Comparison of ENCODE assay signal across 8 mouse cellular contexts in the genomic region with DNA sequence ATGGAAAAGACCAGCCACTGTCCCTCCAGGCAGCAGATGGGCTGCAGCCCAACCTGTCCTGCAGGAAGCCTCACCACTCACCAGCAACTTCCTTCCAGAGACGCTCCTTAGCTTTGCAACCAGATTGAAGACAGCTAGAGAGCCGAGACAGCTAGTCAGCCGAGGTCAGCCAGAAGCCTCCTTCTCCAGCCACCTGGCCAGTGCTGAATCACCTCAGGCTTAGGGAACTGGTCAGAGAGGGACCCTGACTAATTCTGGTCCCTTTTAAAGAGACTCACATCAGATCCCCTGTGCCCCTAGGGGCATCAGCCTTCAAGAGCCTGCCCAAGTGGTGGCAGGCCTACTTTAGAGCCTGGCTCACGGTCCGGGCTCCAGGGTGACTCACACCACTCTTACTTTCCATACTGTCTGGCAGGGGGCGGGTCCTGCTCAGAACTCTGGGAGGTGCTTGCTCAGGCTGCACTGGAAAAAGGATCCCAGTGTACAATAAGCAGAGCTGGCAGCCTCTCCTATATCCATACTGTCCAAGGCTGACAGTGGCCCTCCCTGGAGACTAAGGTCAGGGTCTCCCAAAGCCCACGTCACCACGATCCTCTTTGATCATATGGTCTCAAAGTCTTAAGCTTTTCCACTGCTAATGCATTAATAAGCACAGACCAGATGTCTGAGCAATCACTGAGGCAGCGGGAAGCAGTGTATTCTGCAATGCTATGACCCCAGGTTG. TPM values are rescaled to one million over a fixed set of nuclear protein-coding genes. Genes with fewer than 3 reads are reported as not detected.
DNase-seq lines count a peak whose midpoint lies in the region; ATAC-seq and TF ChIP-seq lines count a peak whose summit lies in the region.

No protein-coding gene starts in this region.

- peak overlapping the region; percentile 55 for H3K9ac ChIP-seq in intestine, embryonic 16.5 days (ENCODE audit: low read depth, low read length)
- H3K9ac ChIP-seq in stomach, embryonic 14.5 days (replicated peaks; ENCODE audit: low read depth, low read length): no peak overlapping the region

- H3K4me3 ChIP-seq in gastrocnemius, adult 2 months: peak overlapping the region; percentile 32
- peak overlapping the region; percentile 13; the same call in 1 of the 2 replicates for H3K4me3 ChIP-seq in intestine, embryonic 16.5 days (ENCODE audit: low read length)
- H3K4me3 ChIP-seq in stomach, embryonic 14.5 days (ENCODE audit: low read depth, low read length): no peak overlapping the region

- ATAC-seq in intestine, embryonic 16.5 days: peak; percentile 45
- ATAC-seq in stomach, embryonic 14.5 days (ENCODE audit: insufficient number of reproducible peaks, insufficient read depth, low FRiP score, low read depth): peak; percentile 47; the same call in 1 of the 2 replicates

- H3K36me3 ChIP-seq in intestine, embryonic 16.5 days (ENCODE audit: control insufficient read depth, insufficient read depth, low read length): no peaks in the 10 kb centered on the region
- H3K36me3 ChIP-seq in stomach, embryonic 14.5 days (ENCODE audit: control insufficient read depth, insufficient read depth, low read length): peaks cover 10% of the 10 kb centered on the region

- H3K4me2 ChIP-seq in intestine, embryonic 16.5 days (ENCODE audit: low read depth, low read length): peak overlapping the region; percentile 41
- H3K4me2 ChIP-seq in stomach, embryonic 14.5 days (replicated peaks; ENCODE audit: low read depth, low read length): peak overlapping the region; percentile 11

- peaks cover 76% of the 10 kb centered on the region for H3K4me1 ChIP-seq in intestine, embryonic 16.5 days (ENCODE audit: control insufficient read depth, insufficient read depth, low read length)
- peaks cover 88% of the 10 kb centered on the region for H3K4me1 ChIP-seq in stomach, embryonic 14.5 days (ENCODE audit: control insufficient read depth, insufficient read depth, low read length)

- no peaks in the 10 kb centered on the region for H3K9me3 ChIP-seq in intestine, embryonic 16.5 days (ENCODE audit: control insufficient read depth, low read length)
- H3K9me3 ChIP-seq in stomach, embryonic 14.5 days (ENCODE audit: control insufficient read depth, low read depth, low read length): no peaks in the 10 kb centered on the region

- WGBS in intestine, embryonic 16.5 days: 20% methylated on average over 9 of the region's 9 CpGs
- whole genome bisulfite sequencing in stomach, embryonic 14.5 days: 19% methylated on average over 9 of the region's 9 CpGs

- intact Hi-C loops in gastrocnemius, adult 2 months (cut with DNase I): no loop called here
- intact Hi-C loops in left cerebral cortex, postnatal 25 days (cut with DNase I): no loop called here

- no peaks in the 10 kb centered on the region for H3K27me3 ChIP-seq in intestine, embryonic 16.5 days (replicated peaks; ENCODE audit: control insufficient read depth, insufficient read depth, low read length)
- H3K27me3 ChIP-seq in stomach, embryonic 14.5 days (ENCODE audit: control insufficient read depth, insufficient read depth, low read length): no peaks in the 10 kb centered on the region

- no peak for TF ChIP-seq CTCF in gastrocnemius, adult 2 months (IDR thresholded peaks at IDR 0.05)

- no peak for DNase-seq in gastrocnemius, adult 2 months
- no peak for DNase-seq in gastrocnemius, postnatal 10 days
- DNase-seq in 3134 (ENCODE audit: extremely low read depth, insufficient read length, low spot score): peak; percentile 78
- DNase-seq in adrenal gland, postnatal 10 days: peak; percentile 78
- DNase-seq in spleen, postnatal 14 days (ENCODE audit: low spot score in 2 of 2): no peak
- no peak for DNase-seq in left cerebral cortex, postnatal 25 days (ENCODE audit: low spot score in 2 of 2)

- H3K27ac ChIP-seq in gastrocnemius, adult 2 months: peak overlapping the region; percentile 98
- H3K27ac ChIP-seq in intestine, embryonic 16.5 days (ENCODE audit: low read length): peak overlapping the region; percentile 72
- H3K27ac ChIP-seq in stomach, embryonic 14.5 days (ENCODE audit: low read length): peak overlapping the region; percentile 74

RNA-seq across cellular contexts. Expression of a gene that starts 5.9 kb away (rescaled TPM):
- total RNA-seq in gastrocnemius, adult 2 months (2021): 10 to 100 TPM; 37.4 to 57.4 TPM
- 100 to 1,000 TPM; 117 to 155 TPM for total RNA-seq in gastrocnemius, postnatal 10 days (2021)
- 100 to 1,000 TPM; 222 to 260 TPM for total RNA-seq in adrenal gland, postnatal 10 days (2021)
- 39.1 and 43.8 TPM in 2 replicates for polyA plus RNA-seq in intestine, embryonic 16.5 days (2015; fragmentation: Nextera tagmentation; extraction: Ambion mirVana)
- 75.4 and 77.1 TPM in 2 replicates for polyA plus RNA-seq in stomach, embryonic 14.5 days (2014; fragmentation: Nextera tagmentation; extraction: Ambion mirVana)
- 10 to 100 TPM; 69.9 to 75.5 TPM for total RNA-seq in left cerebral cortex, postnatal 25 days (2021)

Comparison
In these comparisons a context has a peak if more than half of its experiments do, and no peak if none do; other contexts are left out.
1. DNase-seq: peak in 3134 (single experiment) and adrenal gland, postnatal 10 days (single experiment); none in gastrocnemius, adult 2 months (single experiment), gastrocnemius, postnatal 10 days (single experiment), spleen, postnatal 14 days (0 of 2) and left cerebral cortex, postnatal 25 days (0 of 2).
2. Peak in every context shown above with its lines, with median percentiles within 50 percentile points of each other: H3K27ac ChIP-seq.